Mouse (Mus musculus) retina, embryonic 14.5 days (tissue): ENCODE results near the gene Slc25a11.
A peak's percentile ranks its signal among the peaks of the same experiment; 100 is the strongest.

Source experiments
- DNase-seq: peaks from one replicate; pipeline ENCODE4 v3.0.0-alpha.2; 2015; ENCODE audit warnings: low spot score

Gene Slc25a11

DNA sequence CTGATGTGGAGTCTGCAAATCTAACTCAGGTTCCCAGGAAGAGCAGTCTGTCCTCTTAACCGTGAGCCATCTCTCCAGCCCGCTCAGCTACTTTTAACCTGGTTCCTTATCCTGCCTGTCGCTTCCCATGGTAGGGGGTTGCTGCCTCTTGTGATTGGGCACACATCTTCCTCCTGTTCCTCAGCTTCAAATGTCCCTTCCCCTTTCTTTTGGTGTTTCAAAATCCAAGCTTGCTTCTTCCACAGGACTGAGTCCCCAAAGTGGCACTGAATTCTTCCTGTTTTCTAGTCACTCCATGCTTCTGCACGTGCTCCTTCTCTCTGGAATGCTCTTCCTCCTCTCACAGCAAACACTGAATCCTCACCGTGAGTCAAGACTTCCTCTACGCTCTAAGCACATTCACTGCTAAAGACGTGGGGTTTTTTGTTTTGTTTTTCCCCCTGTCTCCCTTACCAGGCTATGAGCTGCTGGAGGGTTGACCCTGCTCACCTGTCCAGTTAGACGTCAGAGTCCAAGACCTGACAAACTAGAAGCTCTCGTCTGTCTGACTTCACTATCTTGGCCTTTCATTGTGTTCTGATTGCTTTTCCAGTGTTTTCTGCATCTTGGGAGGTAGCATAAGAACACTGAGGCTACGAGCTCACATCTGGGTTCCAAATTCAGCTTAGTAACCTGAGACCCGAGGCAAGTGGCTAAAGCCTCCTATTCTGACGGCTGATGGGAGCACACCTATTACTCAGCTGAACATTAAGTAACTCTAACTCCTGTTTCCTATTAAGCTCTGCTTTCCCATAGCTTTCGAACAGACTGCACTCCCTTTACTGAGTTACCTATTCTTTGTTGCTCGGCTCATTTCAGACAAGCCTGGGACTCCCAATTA lies 20.2 kb upstream of the Slc25a11 start:
- no peak for DNase-seq

DNA sequence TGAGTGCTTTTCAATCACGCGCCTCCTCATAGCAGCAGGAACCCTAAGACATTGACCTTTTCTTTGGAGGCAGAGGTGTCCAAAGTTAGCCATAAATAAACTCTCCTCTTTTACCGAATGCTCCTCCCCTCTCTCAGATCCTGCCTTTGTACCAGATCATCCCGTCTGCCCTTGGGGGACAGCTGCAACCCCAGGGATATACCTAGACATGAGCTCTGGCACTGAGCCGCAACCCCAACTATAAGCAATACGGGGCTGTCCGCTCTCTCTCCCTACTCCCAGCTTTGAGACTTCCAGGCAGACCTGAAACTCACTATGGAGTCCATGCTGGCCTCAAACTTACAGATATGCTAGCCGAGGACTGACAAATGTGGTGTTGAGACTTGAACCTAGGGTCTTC lies 19.4 kb upstream of the Slc25a11 start:
- no peak for DNase-seq

DNA sequence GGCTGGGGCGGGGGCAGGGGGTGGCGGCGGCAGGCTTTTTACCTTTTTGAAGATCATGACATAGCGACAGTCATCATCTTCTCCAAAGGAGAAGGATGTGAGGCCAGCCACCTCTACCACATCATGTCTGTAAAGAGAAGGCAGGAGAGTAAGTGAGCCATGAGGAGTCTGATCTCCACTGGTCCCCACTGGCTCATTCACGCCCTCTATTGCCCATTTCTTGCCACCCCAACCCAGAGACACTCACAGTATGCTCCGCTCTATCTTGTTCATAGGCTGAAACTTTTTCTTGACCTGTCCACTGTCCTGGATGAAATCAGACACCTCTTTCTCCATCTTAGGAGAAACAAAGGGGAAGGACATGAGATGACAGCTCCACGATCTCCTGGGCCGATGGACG lies 17.5 kb upstream of the Slc25a11 start:
- no peak for DNase-seq

DNA sequence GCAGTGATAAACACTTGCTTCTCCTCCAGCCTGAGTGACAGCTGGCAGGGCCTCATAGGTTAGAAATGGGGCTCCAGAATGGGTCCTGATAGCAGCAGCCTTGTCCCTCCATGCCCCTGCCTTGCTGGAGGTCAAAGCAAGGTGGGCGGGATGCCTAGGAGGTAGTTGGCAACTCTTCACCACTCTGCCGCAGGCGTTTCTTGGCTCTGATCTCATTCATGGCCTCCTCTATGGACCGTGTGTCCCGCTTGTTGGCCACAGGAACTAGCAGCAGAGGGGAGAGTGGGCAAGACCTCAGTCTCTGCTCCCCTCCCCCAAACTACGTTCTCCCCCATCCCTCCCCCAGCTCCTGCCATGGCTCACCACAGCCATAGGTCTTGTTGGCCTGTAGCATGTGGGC lies 16.7 kb upstream of the Slc25a11 start:
- DNase-seq, result no peak

DNA sequence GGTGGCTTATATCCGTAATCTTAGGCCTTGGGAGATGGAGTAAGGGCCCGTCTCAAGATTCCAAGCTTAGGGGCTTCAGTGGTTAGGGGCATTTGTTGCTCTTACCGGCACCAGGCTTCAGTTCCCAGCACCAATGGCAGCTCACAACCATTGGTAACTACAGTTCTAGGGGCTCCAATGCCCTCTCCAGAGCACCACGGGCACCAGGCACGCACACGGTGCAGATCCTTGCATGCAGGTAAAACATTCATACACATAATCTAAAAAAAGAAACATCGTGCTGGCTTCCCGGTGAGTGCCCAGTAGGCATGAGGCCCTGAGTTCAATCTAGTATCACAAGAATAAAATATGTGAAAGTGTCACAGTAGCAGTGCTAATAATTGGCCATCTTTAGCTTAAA lies 15.8 kb upstream of the Slc25a11 start:
- no peak for DNase-seq

DNA sequence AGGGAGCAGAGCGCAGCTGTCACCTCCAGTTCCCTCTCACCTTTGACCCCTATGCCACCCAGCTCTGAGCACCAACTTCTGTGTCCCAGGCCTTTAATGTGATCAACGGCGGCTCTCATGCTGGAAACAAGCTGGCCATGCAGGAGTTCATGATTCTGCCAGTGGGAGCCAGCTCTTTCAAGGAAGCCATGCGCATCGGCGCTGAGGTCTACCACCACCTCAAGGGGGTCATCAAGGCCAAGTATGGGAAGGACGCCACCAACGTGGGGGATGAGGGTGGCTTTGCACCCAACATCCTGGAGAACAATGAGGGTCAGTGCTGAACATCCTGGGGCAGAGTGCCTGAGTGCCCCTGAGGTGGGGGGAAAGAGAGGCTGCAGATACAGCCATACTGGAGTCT lies 13.3 kb upstream of the Slc25a11 start:
- DNase-seq, result no peak

DNA sequence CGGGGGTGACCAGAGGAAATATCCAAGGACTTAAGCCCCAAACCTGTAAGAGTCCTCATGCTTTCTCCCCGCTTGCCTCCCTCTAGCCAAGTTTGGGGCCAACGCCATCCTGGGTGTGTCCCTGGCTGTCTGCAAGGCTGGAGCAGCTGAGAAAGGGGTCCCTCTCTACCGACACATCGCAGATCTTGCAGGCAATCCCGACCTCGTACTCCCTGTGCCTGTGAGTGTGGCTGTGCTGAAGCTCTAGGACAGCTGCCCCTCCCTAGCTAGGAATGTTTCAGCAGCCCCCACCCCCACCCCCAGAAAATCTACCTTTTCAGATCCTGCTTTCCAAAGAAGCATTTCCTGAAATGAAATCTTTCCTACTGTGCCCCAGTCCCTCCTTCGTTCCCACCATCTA lies 11.7 kb upstream of the Slc25a11 start:
- no peak for DNase-seq

DNA sequence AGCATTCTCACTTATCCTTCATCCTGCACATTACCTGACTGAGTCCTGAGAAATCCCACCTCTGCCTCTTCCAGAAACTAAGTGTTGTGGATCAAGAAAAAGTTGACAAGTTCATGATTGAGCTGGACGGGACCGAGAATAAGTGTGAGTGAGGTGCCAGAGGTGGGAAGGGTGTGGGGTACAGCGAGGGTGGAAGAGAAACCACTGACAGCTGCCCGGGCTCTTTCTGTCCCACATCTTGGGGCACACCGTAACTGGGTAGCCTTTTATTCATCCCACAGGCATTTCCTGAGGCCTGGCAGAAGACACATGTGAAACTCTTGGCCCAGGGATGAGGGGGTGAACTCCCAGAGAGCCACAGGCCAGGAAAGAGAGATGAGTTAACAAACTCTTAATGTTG lies 11.2 kb upstream of the Slc25a11 start:
- no peak for DNase-seq

DNA sequence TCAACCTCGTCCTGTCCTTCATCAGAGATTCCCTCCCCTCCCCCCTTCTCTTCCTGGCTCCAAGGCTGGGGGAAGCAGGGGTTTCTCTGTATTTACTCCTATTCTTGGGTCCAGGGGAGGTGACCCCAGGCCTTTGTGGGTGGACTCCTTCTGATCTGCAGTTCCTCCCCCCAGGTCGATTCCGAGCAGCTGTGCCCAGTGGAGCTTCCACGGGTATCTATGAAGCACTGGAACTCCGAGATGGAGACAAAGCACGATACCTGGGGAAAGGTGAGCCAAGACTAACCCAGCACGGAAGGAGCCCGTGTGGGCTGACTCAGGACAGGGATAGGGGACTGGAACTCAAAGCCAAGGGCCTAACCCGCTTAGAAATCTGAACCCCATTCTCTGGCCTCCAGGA lies 10.7 kb upstream of the Slc25a11 start:
- DNase-seq, result no peak

DNA sequence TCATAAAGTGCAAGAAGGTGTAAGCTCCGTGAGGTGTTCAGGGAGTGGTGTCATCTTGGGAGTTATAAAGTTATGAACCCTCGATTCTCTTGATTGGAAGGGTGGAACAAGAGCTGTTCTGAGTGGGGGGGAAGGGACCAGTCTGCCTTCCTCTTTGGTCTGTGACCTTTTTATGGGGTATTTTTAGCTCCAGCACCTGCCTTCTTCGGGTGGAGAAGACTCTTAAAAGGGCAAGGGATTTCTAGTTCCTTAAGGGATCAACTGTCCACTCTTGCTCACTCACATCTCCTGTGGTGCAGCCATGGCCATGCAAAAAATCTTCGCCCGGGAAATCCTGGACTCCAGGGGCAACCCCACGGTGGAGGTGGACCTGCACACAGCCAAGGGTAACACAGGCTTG lies 10.3 kb upstream of the Slc25a11 start:
- DNase-seq, result no peak

DNA sequence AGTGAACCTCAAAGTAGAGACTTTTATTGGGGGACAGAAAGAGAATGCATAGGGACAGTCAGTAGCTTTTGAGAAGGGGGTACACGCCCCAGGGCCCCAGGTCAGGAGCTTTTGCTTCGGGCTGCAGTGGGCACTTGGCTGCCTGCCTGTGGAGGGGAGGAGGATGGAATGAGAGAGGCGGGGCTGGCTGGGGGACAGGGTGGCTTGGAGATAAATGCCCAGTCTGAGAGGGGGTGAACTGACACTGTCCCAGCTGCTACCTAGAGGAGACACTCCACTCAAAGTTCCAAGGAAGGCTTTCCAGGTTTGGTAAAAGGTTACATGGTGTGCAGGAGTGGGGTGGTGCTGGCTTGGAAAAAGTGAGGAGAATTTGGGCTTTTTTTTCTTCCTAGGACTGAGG lies 9.7 kb upstream of the Slc25a11 start, which contains the start of gene Eno3:
TSS of gene Eno3 (plus strand) at position 239 of the 400 bp plus-strand sequence.
- no peak for DNase-seq

DNA sequence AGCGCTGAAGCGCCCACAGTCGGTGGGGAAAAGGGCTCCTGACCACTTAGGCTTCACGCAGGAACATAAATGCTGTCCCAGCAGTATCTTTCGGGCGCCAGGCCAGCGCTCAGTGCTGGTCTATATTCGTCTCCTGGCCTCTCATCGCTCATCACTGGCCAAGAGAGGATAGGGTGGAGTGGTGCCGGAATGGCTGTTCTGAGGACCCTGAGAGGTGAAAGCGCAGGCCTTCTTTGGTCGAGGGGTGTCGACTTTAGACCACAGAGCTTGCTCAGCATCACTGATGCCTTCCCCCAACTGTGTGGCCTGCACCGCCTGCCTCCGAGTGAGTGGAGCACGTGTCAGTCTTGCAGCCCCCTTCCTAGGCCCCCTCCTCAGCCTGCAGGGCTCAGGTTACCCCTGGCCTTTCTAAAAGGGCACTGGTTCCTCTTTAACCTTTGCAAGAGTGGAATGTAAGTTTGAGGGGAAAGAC lies 9.2 kb upstream of the Slc25a11 start:
- peak; percentile 31 for DNase-seq

DNA sequence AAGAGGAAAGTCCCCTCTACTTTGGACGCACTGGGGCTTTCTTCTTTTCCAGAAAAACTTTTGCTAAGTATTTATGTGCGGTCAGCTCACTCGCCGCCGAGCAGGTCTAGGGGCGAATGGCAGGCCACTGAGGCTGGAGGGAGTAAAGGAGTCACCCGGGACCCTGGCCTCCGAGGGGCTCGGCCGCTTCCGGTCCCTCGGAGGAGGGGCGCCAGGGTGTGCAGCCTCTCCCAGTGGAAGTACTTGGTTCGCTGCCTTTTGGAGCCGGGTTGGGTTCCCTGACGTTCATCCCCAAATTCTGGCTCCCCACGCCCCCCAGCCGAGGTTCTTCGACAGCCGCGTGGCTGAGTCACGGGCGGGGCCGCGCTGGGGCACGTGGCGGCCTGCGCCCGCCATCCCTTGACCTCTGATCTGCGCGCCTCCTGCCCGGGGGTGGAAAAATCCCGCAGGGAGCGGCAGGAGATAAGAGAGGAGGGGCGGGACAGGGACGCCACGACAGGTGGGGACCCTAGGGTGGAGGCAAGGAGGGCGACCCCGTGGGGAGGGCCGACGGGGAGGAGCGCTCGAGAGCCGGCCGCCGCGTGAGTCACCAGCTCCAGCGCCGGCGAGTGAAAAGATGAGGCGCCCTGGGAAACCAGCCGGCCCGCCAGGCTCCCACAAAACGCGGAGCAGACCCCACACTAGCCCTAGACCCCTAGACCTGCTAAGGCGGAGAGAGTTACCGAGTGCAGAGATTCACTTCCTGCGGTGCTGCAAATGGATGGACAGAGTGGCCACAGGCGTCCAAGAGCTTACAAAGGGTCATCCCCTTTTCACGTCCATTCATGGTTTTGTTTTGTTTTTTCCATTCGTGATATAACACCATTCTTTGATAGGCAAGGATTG lies 8.5 kb upstream of the Slc25a11 start:
- peak; percentile 43 for DNase-seq

DNA sequence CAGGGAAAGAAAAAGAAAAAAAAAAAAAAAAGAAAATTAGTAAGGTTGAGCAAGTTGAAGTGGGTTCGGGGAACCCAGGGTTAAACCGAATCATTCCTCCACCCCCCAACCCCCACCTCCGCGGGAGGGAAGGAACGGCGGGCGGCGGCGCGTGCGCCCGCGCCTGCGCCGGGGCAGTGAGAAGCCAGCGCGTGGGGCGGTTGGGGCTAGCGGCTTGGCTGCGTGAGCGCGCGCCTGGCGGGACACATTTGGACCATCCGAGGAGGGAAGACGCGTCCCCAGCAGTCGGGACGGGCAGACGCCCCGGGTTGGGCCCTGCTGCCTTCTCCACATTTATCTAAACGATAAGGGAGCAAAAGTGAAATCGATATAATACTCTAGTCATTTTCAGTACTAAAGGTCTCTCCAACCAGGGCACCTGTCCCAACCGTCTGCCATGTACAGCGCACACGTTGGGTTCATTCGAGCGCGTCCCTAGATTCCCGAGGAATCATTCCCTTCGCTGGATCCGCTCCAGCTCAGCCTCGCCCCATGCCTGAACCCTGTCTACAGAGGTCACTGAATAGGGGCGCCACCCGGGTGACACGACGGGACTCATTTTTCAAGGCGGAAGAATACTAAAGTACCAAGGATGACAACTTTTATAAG lies 7.8 kb upstream of the Slc25a11 start:
- DNase-seq, result peak; percentile 80

DNA sequence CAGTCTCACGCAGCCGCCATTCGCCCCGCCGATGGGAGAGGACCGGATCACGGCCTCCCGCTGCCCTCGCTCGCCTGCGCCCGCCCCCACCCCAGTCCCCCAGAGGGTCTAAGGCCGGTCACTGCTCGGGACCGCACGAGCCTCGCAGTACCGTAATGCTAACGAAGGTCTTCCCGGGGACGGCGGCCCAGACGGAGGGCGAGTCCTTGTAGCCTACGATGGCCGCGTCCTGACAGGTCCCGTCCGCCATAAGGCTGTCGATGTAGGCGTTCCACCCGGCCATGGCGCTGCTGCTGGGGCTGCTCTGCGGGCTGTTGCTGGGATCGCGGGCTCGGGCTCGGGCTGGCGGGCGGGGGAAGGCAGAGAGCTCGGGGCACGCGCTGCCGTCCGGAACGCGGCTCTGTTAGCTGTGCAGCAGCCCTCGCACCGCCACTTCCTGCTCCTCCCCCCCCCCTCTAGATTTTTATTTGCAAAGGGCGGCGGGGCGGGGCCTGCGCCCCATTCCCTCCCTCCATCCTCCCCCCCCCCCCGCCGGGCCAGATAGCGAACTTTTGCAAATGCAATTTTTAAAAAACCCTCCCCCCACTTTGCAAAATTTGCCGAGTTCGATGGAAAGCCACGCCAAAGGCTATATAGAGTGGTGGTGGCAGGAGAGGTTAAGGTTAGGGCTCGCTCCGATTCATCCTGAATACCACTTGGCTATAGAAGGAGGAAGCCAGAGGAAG lies 7.1 kb upstream of the Slc25a11 start, which contains the start of gene Pfn1:
TSS of gene Pfn1 (minus strand) at position 447 of the 725 bp plus-strand sequence.
- peak; percentile 83 for DNase-seq

DNA sequence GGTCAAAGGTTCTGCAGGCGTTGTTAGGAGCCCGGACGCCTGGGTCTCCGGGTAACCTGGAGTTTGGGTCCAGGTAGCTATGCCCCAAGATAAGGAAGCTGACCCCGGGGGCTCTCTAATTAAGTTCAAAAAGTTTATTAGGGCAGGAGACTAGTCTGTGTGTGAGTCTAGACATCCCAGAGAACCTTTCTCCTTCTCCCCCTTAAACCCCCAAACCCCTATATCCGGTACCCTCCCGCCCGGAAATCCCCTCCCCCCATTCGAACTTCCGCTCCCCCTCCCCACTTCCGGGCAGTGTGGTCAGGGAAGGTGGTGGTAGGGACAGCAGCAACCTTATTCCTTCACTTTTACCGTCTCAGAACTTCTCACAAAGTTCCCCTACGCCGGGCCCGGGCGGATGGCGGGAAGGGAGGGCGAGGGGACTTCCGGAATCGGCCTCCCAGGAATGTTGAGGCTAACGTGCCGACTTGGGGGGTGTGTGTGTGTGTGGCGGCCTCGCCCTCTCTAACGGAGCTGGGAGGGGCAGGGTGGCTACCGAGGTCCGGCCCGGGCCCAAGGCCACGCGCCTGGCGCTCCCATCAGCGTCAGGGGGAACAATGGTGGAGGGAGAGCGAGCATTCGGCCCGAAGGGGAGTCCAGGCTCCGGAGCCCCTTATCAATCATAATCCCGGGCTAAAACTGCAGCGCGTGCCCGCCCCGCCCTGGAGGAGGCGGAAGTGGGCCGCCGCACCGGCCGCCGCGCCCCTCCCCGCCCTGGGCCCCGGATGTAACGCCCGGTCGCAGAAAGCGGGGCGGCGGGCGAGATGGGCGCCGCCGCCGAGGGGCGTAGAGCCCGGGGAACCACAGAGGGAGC lies 6.3 kb upstream of the Slc25a11 start:
- DNase-seq, result peak; percentile 78

DNA sequence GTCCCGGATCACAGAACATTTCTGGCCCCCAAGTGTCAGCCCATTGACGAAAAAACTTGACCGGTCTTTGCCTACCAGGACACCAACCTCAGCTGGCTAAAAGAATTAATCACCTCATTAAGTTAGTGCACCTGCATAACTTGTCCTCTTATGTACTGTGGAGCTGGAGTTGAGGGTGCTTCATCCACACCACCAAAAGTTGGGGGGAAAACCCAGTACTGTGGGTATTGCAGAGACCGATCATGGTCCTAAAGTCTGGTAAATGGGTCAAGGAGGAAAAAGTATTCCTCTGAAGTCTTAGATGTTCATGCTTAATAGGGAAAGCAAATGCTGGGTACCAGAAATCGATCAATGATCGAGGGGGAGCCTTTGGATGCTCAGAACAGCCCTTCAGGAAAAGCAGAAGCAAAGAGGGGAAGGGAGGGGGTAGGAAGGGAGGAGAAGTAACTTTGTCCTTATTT lies 5.6 kb upstream of the Slc25a11 start:
- no peak for DNase-seq

DNA sequence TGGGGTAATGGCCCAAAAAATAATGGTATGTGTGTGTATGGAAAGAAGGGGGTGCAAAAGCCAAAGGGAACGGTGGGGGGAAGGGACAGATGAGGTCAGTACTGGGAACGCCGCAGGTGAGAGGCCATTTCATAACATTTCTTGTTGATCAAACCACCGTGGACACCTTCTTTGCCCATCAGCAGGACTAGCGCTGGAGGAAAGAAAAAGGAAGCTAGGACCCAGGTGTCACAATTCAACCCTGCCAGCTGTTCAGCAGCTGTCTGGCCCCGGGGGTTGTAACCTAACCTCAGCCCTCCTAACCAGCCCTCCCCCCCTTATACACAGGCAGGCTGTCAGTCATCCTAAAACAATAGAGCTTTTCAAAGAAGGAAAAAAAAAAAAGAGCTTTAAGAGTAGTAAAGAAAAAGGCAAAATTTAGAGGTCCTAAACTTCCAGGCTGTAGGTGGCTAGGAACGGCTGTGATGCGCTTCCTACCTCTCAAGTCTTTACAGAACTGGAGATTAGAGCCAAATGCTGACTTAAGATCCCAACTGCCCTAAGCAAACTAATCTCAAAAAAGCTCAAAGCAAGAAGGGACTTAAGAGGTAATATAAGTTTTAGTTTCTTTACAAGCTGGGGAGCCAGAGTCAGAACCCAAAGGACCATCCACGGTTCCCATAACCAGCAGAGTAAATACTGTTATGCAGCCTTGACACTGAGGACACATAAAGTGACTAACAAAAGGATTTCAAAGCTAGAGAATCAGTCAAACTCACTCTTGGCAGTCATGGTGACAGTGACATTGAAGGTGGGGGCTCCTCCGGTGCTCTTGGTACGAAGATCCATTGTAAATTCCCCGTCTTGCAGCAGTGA lies 5.0 kb upstream of the Slc25a11 start:
- DNase-seq, result no peak

DNA sequence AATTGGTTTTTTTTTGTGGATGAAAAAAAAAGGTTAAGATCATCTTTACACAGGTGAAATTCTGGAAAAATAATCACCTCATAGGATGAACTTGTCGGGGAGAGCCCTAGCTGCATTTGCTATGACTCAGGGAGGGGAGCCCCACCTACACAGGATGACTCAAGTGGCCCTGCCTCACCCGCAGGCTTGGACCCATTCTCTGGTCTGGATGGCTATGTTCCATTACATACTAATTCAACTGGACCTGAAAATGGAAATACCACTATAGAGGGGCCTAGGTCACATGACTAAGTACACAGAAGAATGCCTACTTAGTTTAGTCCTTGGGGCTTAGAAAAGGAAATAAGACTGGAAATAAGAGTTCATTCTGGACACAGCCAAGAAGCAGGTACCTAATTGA lies 4.1 kb upstream of the Slc25a11 start:
- DNase-seq, result no peak
